Mouse (Mus musculus) midbrain, postnatal 0 days (tissue): ENCODE measurements around the gene E2f6. TPM values are rescaled to one million over a fixed set of nuclear protein-coding genes. Genes with fewer than 3 reads are reported as not detected.

Experiments
- ATAC-seq: fragments of 200-750 bp; cut with Nextera tagmentation; 2 replicates; pipeline ENCODE4 v1.8.0; 2017; ENCODE audit warnings: moderate number of reproducible peaks, mild to moderate bottlenecking, moderate TSS enrichment, moderate library complexity; ENCODE audit not compliant: low FRiP score
- DNase-seq: peaks from one replicate; pipeline ENCODE4 v3.0.0-alpha.2; 2015; ENCODE audit warnings: low spot score
- H3K27ac ChIP-seq: fragments of 300-500 bp; sonication (generic); 2 replicates; pipeline ENCODE4 v1.5.1; 2014; ENCODE audit warnings: low read depth, mild to moderate bottlenecking, low read length, mixed read lengths
- H3K27me3 ChIP-seq: fragments of 300-500 bp; sonication (generic); 2 replicates; pipeline ENCODE4 v1.6.1; 2014; ENCODE audit warnings: low read length, control low read depth, mixed read lengths; ENCODE audit not compliant: insufficient read depth
- H3K36me3 ChIP-seq: fragments of 300-500 bp; sonication (generic); 2 replicates; pipeline ENCODE4 v1.6.1; 2014; ENCODE audit warnings: low read length, control low read depth, mixed read lengths; ENCODE audit not compliant: insufficient read depth
- H3K4me1 ChIP-seq: fragments of 300-500 bp; sonication (generic); 2 replicates; pipeline ENCODE4 v1.6.1; 2014; ENCODE audit warnings: mild to moderate bottlenecking, control low read depth, antibody characterized with exemption, low read length, mixed read lengths; ENCODE audit not compliant: insufficient read depth
- H3K4me2 ChIP-seq: fragments of 300-500 bp; sonication (generic); 2 replicates; pipeline ENCODE4 v1.6.1; 2014; ENCODE audit warnings: low read depth, mild to moderate bottlenecking, low read length, mixed read lengths; ENCODE audit not compliant: poor library complexity, severe bottlenecking
- H3K4me3 ChIP-seq: fragments of 300-500 bp; sonication (generic); 2 replicates; pipeline ENCODE4 v1.5.1; 2014; ENCODE audit warnings: low read depth, mild to moderate bottlenecking, low read length, moderate library complexity
- H3K9ac ChIP-seq: fragments of 300-500 bp; sonication (generic); replicated peaks from 2 replicates; pipeline ENCODE4 v1.6.1; 2014; ENCODE audit warnings: mild to moderate bottlenecking, low read length, moderate library complexity, mixed read lengths; ENCODE audit not compliant: poor library complexity, severe bottlenecking
- H3K9me3 ChIP-seq: fragments of 300-500 bp; sonication (generic); 2 replicates; pipeline ENCODE4 v1.6.1; 2016; ENCODE audit warnings: low read length, control low read depth
- CTCF ChIP-seq: IDR thresholded peaks from 2 replicates; pipeline ENCODE4 v1.5.1; 2016; ENCODE audit warnings: antibody characterized with exemption, mild to moderate bottlenecking
- WGBS: fragments of 180-500 bp; shearing (Covaris S2); extraction: QIAGEN DNeasy Blood & Tissue Kit; methylation state at CpG from one replicate; pipeline ENCODE4 v1.1.7; 2014; 5-methylcytosine and 5-hydroxymethylcytosine counted together
- polyA plus RNA-seq: library from polyadenylated mRNA; unstranded; fragments of >200 nt; fragmentation: Nextera tagmentation; extraction: Ambion mirVana; gene quantifications from 2 replicates; pipeline ENCODE4 v1.2.1, GENCODE M21; 2015
- total RNA-seq: library from RNA; depleted of rRNA; stranded (reverse); fragments of >200 nt; gene quantifications from 2 replicates; pipeline ENCODE4 v1.2.3, GENCODE M21; 2014

The E2f6 gene
- total and polyA plus RNA-seq, 2 experiments from 2014 or later, result 15.8 to 19.3 TPM

DNA sequence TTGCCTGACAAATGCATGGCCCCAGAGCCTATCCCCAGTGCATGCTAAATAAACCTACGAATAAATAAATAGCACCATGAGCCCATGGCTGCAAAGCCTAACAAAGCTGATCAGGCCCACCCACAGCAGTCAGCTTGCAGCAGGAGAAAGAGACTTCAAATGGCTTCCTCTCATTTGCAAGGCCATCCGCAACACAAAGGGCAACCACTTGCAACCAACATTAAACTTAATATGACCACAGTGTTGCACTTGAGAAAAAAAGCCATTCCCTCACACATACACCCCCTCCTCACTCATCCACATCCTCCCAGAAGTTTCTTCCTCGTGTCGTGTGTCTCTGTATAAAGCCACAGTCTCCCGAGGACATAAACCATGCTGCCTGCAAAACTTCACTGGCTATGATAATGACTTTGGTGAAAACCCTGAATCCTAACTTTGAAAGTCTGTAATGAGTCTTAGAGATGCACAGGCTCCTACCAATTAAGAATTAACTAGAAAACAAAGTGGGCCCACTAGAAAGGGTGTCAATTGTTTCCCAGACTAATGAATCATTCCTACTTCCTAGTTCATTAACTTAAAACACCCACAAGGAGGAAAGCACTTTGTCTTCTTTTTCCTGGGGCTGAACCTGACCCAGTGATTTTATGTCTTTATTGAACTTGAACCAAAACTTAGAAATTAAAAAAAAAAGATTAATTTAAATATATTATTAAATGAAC is 7.4 kb upstream of the E2f6 start:
- WGBS, result 21% methylated on average over 5 of the region's 5 CpGs
- Histone ChIP-seq H3K9me3 (no peaks in the 10 kb centered on the region), H3K4me1 (no peaks in the 10 kb centered on the region), H3K4me2 (no peak overlapping the region), H3K4me3 (no peak overlapping the region), H3K9ac (no peak overlapping the region), H3K36me3 (no peaks in the 10 kb centered on the region), H3K27ac (no peak overlapping the region), H3K27me3 (no peaks in the 10 kb centered on the region)
- DNase-seq, result no peak
- no peak for TF ChIP-seq CTCF
- no peak for ATAC-seq

DNA sequence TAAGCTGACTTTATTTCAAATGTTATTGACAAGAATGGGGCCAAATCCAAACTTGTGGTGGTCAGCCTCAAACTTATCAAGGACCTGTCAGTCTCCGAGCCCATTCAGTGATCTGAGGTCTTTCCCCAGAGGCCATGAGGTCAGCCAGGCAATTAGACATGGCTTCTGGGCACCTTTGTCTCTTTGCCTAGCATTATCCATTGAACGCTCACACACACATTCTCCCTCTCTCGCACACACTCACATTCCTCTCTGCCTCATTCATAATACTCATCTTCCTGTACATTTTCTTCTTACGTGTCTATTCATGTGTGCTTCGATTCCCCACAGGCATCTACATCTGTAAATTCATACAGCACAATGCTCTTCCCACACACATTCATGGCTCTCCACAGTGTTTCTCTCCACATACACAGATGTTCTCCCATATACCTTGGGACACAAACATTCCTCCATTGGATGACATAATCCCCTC is 6.8 kb upstream of the E2f6 start:
- Histone ChIP-seq H3K4me3 (no peak overlapping the region), H3K9me3 (no peaks in the 10 kb centered on the region), H3K4me1 (no peaks in the 10 kb centered on the region), H3K27me3 (no peaks in the 10 kb centered on the region), H3K9ac (no peak overlapping the region), H3K4me2 (no peak overlapping the region), H3K27ac (no peak overlapping the region), H3K36me3 (no peaks in the 10 kb centered on the region)
- ATAC-seq (no peak), DNase-seq (no peak)
- no peak for TF ChIP-seq CTCF
- 25% methylated on average over 5 of the region's 5 CpGs for WGBS

DNA sequence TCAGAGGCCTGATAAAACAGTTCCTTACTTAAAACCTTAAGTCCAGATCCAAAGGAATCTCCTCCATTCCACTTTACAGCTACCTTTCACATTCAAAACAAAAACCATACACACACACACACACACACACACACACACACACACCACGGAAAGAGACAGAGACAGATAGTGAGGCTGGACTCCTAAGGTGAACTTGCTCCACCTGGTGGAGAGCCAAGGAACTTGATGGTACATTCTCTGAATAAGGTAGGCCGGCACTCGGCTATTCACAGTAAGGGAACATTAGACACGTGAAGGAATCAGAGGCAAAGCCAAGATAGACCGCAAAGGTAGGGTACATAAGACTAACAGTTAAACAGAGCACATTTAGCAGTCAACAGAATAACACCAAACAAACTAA is 5.3 kb upstream of the E2f6 start:
- Histone ChIP-seq H3K27ac (no peak overlapping the region), H3K36me3 (no peaks in the 10 kb centered on the region), H3K4me2 (no peak overlapping the region), H3K4me3 (no peak overlapping the region), H3K4me1 (no peaks in the 10 kb centered on the region), H3K9ac (no peak overlapping the region), H3K27me3 (no peaks in the 10 kb centered on the region), H3K9me3 (no peaks in the 10 kb centered on the region)
- TF ChIP-seq CTCF, result peak; percentile 98
- DNase-seq, result peak; percentile 95
- 2% methylated on average over 5 of the region's 5 CpGs for WGBS
- ATAC-seq, result peak; percentile 82

DNA sequence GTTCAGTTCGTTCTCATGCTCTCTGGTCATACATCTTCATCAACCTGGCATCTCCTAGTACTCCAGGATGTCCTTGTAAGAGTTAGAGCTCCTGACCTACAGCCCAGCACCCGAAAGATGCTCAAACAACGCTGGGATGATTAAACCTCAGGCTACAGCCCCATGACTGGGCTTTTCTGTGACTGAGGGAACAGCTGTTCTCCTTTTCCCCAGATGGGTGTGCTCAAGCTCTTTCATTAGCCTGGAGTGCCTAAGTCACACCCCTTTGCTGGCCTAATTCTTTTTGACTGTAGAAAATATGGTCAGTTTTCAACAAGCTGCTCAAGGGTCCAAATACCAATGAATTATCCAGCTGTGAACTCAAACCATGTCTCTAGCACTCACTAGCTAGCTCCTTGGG is 2.7 kb upstream of the E2f6 start:
- H3K9me3 ChIP-seq, result no peaks in the 10 kb centered on the region
- H3K36me3 ChIP-seq, result no peaks in the 10 kb centered on the region
- 37% methylated on average over 3 of the region's 3 CpGs for WGBS
- H3K27me3 ChIP-seq, result no peaks in the 10 kb centered on the region
- no peak overlapping the region for H3K9ac ChIP-seq
- H3K27ac ChIP-seq, result no peak overlapping the region
- DNase-seq (peak; percentile 74), ATAC-seq (0 out of 2 replicates have a peak, but pooled peaks have one; percentile 38)
- no peak overlapping the region for H3K4me3 ChIP-seq
- TF ChIP-seq CTCF, result peak; percentile 84
- no peak overlapping the region for H3K4me2 ChIP-seq
- peaks cover 10% of the 10 kb centered on the region; the same call in 1 of the 2 replicates for H3K4me1 ChIP-seq

DNA sequence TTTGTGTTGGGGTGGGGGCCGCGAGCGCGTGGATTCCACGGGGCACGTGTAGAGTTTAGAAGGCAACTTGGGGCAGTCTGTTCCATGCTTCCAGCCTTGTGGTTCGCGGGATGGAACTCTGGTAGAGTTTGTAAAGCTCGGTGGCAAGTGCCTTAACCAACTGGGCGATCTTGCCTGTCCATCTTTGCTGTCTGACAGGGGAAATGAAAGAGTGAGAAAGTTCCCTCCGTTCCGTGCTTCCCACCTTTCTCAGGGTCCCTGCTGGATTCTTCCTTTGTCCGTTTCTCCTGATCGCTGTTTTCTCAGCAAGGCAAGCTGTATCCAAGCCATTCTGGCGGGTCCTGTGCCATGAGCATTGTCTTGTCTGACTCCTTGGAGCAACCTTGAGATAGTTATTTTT is 714 bp downstream of the E2f6 start:
- Histone ChIP-seq H3K36me3 (peaks cover 2% of the 10 kb centered on the region; the same call in 1 of the 2 replicates), H3K9me3 (no peaks in the 10 kb centered on the region), H3K4me1 (peaks cover 10% of the 10 kb centered on the region; the same call in 1 of the 2 replicates), H3K4me2 (peak overlapping the region; percentile 89), H3K4me3 (peak overlapping the region; percentile 100), H3K27me3 (no peaks in the 10 kb centered on the region), H3K27ac (no peak overlapping the region), H3K9ac (peak overlapping the region; percentile 94)
- DNase-seq (no peak), ATAC-seq (peak; percentile 15; the same call in 1 of the 2 replicates)
- 4% methylated on average over 15 of the region's 15 CpGs for WGBS
- TF ChIP-seq CTCF, result no peak

DNA sequence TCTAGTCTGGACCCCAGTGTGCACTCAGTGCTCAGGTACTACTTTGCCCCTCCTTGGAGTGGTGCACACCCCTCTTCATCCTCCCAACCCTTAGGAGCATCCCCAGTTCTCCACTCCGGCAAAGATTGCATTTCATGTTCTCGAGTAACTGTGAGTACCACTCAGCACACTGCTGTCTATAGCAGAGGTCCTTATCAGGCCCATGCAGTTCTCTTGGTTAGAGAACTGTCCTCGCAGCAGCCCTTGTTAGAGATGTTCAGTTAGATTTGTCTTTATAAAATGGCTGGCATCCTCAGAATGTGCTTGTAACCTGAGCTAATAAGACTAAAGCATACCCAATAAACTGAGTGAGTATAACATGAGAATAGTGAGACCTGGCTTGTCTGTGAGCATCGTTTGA is 6.4 kb downstream of the E2f6 start:
- DNase-seq (no peak), ATAC-seq (no peak)
- Histone ChIP-seq H3K27me3 (no peaks in the 10 kb centered on the region), H3K4me2 (no peak overlapping the region), H3K4me1 (peaks cover 6% of the 10 kb centered on the region; the same call in 1 of the 2 replicates), H3K9me3 (no peaks in the 10 kb centered on the region), H3K4me3 (no peak overlapping the region), H3K27ac (no peak overlapping the region), H3K9ac (no peak overlapping the region), H3K36me3 (peaks cover 33% of the 10 kb centered on the region)
- 85% methylated on average over 4 of the region's 4 CpGs for WGBS
- TF ChIP-seq CTCF, result no peak
